Mouse (Mus musculus) MEL (cell line): ENCODE data around the gene Hdhd3.

ENCODE experiments used
- BHLHE40 ChIP-seq: IDR thresholded peaks from 2 replicates; pipeline ENCODE4 v1.6.1; 2012; ENCODE audit warnings: low read depth, mild to moderate bottlenecking, inconsistent platforms, low read length, improper control_type of control experiment, borderline replicate concordance
- CTCF ChIP-seq, 3 experiments: IDR thresholded peaks in 2 of 3; conservative IDR thresholded peaks in 1 of 3; 2 replicates each; pipeline ENCODE4 v1.5.1; 2011 to 2012; ENCODE audit warnings: low read length in 3 of 3, low read depth in 2 of 3, mild to moderate bottlenecking in 2 of 3, improper control_type of control experiment in 1 of 3, inconsistent platforms in 1 of 3, mixed read lengths in 1 of 3, moderate library complexity in 1 of 3; ENCODE audit not compliant: control insufficient read depth in 1 of 3, insufficient read depth in 1 of 3, poor library complexity in 1 of 3, severe bottlenecking in 1 of 3
- EP300 ChIP-seq, 2 experiments: IDR thresholded peaks; 2 replicates each; pipeline ENCODE4 v1.6.1; 2011; ENCODE audit warnings: improper control_type of control experiment in 2 of 2, low read length in 2 of 2, low read depth in 1 of 2, mild to moderate bottlenecking in 1 of 2
- MAZ ChIP-seq: IDR thresholded peaks from 2 replicates; pipeline ENCODE4 v1.6.1; 2012; ENCODE audit warnings: low read depth, mild to moderate bottlenecking, inconsistent platforms, low read length, improper control_type of control experiment
- MYB ChIP-seq: IDR thresholded peaks from 2 replicates; pipeline ENCODE4 v1.6.1; 2011; ENCODE audit warnings: mild to moderate bottlenecking, low read depth, low read length, improper control_type of control experiment
- MYC ChIP-seq: IDR thresholded peaks from 2 replicates; pipeline ENCODE4 v1.6.1; 2011; ENCODE audit warnings: low read depth, mild to moderate bottlenecking, low read length, improper control_type of control experiment, moderate library complexity
- POLR2A ChIP-seq, 2 experiments: IDR thresholded peaks; 2 replicates each; pipeline ENCODE4 v1.6.1; 2011 to 2012; ENCODE audit warnings: low read length in 2 of 2, mild to moderate bottlenecking in 2 of 2, control low read depth in 1 of 2, improper control_type of control experiment in 1 of 2, low read depth in 1 of 2, moderate library complexity in 1 of 2; ENCODE audit not compliant: control insufficient read depth in 1 of 2, insufficient read depth in 1 of 2, poor library complexity in 1 of 2
- USF1 ChIP-seq: IDR thresholded peaks from 2 replicates; pipeline ENCODE4 v1.6.1; 2014; ENCODE audit warnings: low read depth, mild to moderate bottlenecking, inconsistent platforms, low read length, improper control_type of control experiment, moderate library complexity

- TF ChIP-seq CTCF (IDR thresholded peaks at IDR 0.05 in 2 of 3, conservative IDR thresholded peaks at IDR 0.05 in 1 of 3; ENCODE audit: control insufficient read depth in 1 of 3, insufficient read depth in 1 of 3, low read depth in 2 of 3, low read length in 3 of 3, poor library complexity in 1 of 3, severe bottlenecking in 1 of 3) (no peak), MYB (no peak), BHLHE40 (no peak), EP300 (IDR thresholded peaks at IDR 0.05; ENCODE audit: low read depth in 1 of 2, low read length in 2 of 2) (no peak), MYC (no peak), POLR2A (IDR thresholded peaks at IDR 0.05; ENCODE audit: control insufficient read depth in 1 of 2, insufficient read depth in 1 of 2, low read depth in 1 of 2, low read length in 2 of 2, poor library complexity in 1 of 2) (no peak), MAZ (no peak), USF1 (no peak)
Measured at GRCm38 (mm10) chr4:62516579-62516978, 13.3 kb upstream of the Hdhd3 start.
